Mouse (Mus musculus) mouse trophoblast stem cell (cell line): ENCODE results near the gene Shf.
"Not testable (repeated sequence)": the region's sequence is repeated elsewhere in the genome, so short reads cannot be mapped to it uniquely, and the experiment has no call there.

Experiments
- in situ Hi-C, 2 experiments: fragments of 300-500 bp; cut with MseI, MboI; formaldehyde crosslinking; loops; 2 replicates in 1 of 2; 3 replicates in 1 of 2; pipeline ENCODE4 v1.15.1; 2025

Gene Shf

GRCm38 (mm10) chr2:122349136-122349785 is 19.7 kb downstream of the Shf start:
- in situ Hi-C loops, result no loop called here

GRCm38 (mm10) chr2:122348531-122349131 is 20.3 kb downstream of the Shf start:
- in situ Hi-C loops, result no loop called here

GRCm38 (mm10) chr2:122347257-122347656 is 21.7 kb downstream of the Shf start:
- in situ Hi-C loops, result no loop called here

GRCm38 (mm10) chr2:122346164-122346563 is 22.8 kb downstream of the Shf start:
- in situ Hi-C loops, result not testable (repeated sequence)

- in situ Hi-C loops, result no loop called here
Observed at GRCm38 (mm10) chr2:122345106-122345893, 23.7 kb downstream of the Shf start.

GRCm38 (mm10) chr2:122337291-122337690 is 31.7 kb downstream of the Shf start:
- in situ Hi-C loops, result no loop called here

- in situ Hi-C loops, result no loop called here
Observed at GRCm38 (mm10) chr2:122334170-122334569, 34.8 kb downstream of the Shf start.

- in situ Hi-C loops, result no loop called here
Observed at GRCm38 (mm10) chr2:122332222-122332621, 36.7 kb downstream of the Shf start.

GRCm38 (mm10) chr2:122330317-122330716 is 38.6 kb downstream of the Shf start:
- in situ Hi-C loops, result not testable (repeated sequence)

GRCm38 (mm10) chr2:122327986-122328385 is 41.0 kb downstream of the Shf start:
- in situ Hi-C loops, result no loop called here

- in situ Hi-C loops, result no loop called here
Observed at GRCm38 (mm10) chr2:122325361-122325760, 43.6 kb downstream of the Shf start.

GRCm38 (mm10) chr2:122324586-122324985 is 44.4 kb downstream of the Shf start:
- in situ Hi-C loops, result no loop called here

GRCm38 (mm10) chr2:122323960-122324359 is 45.0 kb downstream of the Shf start:
- in situ Hi-C loops, result no loop called here

- in situ Hi-C loops, result no loop called here
Observed at GRCm38 (mm10) chr2:122317384-122317783, 51.6 kb downstream of the Shf start.

- in situ Hi-C loops, result no loop called here
Observed at GRCm38 (mm10) chr2:122315372-122315771, 53.6 kb downstream of the Shf start, which contains the start of gene Duox1. Gene Duox1 (plus strand): TSS chr2:122315672.

- in situ Hi-C loops, result no loop called here
Observed at GRCm38 (mm10) chr2:122313536-122313935, 55.4 kb downstream of the Shf start, which contains the start of gene Duoxa1. Gene Duoxa1 (minus strand): TSS chr2:122313730.

GRCm38 (mm10) chr2:122312722-122313417 is 56.1 kb downstream of the Shf start:
- in situ Hi-C loops, result no loop called here

GRCm38 (mm10) chr2:122311561-122311960 is 57.4 kb downstream of the Shf start:
- in situ Hi-C loops, result no loop called here

GRCm38 (mm10) chr2:122309647-122310046 is 59.3 kb downstream of the Shf start:
- in situ Hi-C loops, result loop anchor here in 1 of 2 experiments (10.0 kb wide), 1 partner anchor 115 kb away; no protein-coding TSS in a partner anchor

- in situ Hi-C loops, result loop anchor here in 1 of 2 experiments (10.0 kb wide), 1 partner anchor 111 kb away; no protein-coding TSS in a partner anchor
Observed at GRCm38 (mm10) chr2:122306184-122306583, 62.8 kb downstream of the Shf start.

GRCm38 (mm10) chr2:122305097-122305892 is 63.7 kb downstream of the Shf start:
- in situ Hi-C loops, result loop anchor here in 1 of 2 experiments (10.0 kb wide), 1 partner anchor 110 kb away; no protein-coding TSS in a partner anchor
